Mouse (Mus musculus) spleen, embryonic (tissue): ENCODE results near the gene Sult2a4.
"Not testable (repeated sequence)": the region's sequence is repeated elsewhere in the genome, so short reads cannot be mapped to it uniquely, and the experiment has no call there.

Source experiments
- CTCF ChIA-PET: fragments of 350-600 bp; sonication (Branson Sonifier 250); formaldehyde crosslinking; loops from one replicate; lab custom pipeline; 2022; lab: Charles Lee

The Sult2a4 gene

GRCm38 (mm10) chr7:13989507-13989906, at the start of gene Sult2a4:
Gene Sult2a4 (minus strand): TSS chr7:13989607.
- CTCF ChIA-PET, result not testable (repeated sequence)

- CTCF ChIA-PET, result not testable (repeated sequence)
Observed at GRCm38 (mm10) chr7:14030831-14031230, 41.4 kb upstream of the Sult2a4 start.

GRCm38 (mm10) chr7:14013083-14013482, 23.7 kb upstream of the Sult2a4 start:
- CTCF ChIA-PET, result no interaction called here

- CTCF ChIA-PET, result not testable (repeated sequence)
Observed at GRCm38 (mm10) chr7:14010686-14011085, 21.3 kb upstream of the Sult2a4 start.
